Mouse (Mus musculus) megakaryocyte, embryonic 14.5 days (primary cell): Measurements from ENCODE around the gene Sema5b. TPM values are rescaled to one million over a fixed set of nuclear protein-coding genes. Genes with fewer than 3 reads are reported as not detected.

Source experiments
- H3K27me3 ChIP-seq: replicated peaks from 2 replicates; pipeline ENCODE3; 2012; ENCODE audit warnings: inconsistent platforms
- H3K36me3 ChIP-seq: replicated peaks from 2 replicates; pipeline ENCODE3; 2012; ENCODE audit warnings: low read length, inconsistent platforms, mixed read lengths
- H3K4me1 ChIP-seq: 2 replicates; pipeline ENCODE4 v1.6.1; 2012; ENCODE audit warnings: inconsistent platforms
- H3K4me3 ChIP-seq: replicated peaks from 2 replicates; pipeline ENCODE3; 2012; ENCODE audit warnings: moderate library complexity, mild to moderate bottlenecking, inconsistent platforms
- H3K9me3 ChIP-seq: 2 replicates; pipeline ENCODE4 v1.6.1; 2012; ENCODE audit warnings: inconsistent platforms
- FLI1 ChIP-seq: IDR thresholded peaks from 2 replicates; pipeline ENCODE4 v1.6.1; 2012; ENCODE audit warnings: low read length, inconsistent platforms, mixed read lengths
- GATA1 ChIP-seq: IDR thresholded peaks from 3 replicates; pipeline ENCODE4 v1.6.1; 2012; ENCODE audit warnings: mixed read lengths, low read length, inconsistent platforms, borderline replicate concordance
- polyA plus RNA-seq: library from polyadenylated mRNA; stranded (reverse); fragments of >175 nt; gene quantifications from 2 replicates; pipeline ENCODE4 v1.2.3, GENCODE M21; 2012; ENCODE audit warnings: low replicate concordance; ENCODE audit not compliant: insufficient read depth

Sema5b gene
- polyA plus RNA-seq, 1 experiment = not detected

GRCm38 (mm10) chr16:35517976-35518951 lies 22.7 kb upstream of the Sema5b start:
- Histone ChIP-seq H3K9me3 (peaks cover 11% of the 10 kb centered on the region), H3K27me3 (peaks cover 52% of the 10 kb centered on the region), H3K4me1 (peaks cover 4% of the 10 kb centered on the region; the same call in 1 of the 2 replicates), H3K36me3 (no peaks in the 10 kb centered on the region), H3K4me3 (no peak overlapping the region)
- TF ChIP-seq GATA1 (no peak), FLI1 (no peak)

GRCm38 (mm10) chr16:35519245-35519644 lies 21.7 kb upstream of the Sema5b start:
- Histone ChIP-seq H3K4me1 (peaks cover 4% of the 10 kb centered on the region; the same call in 1 of the 2 replicates), H3K36me3 (no peaks in the 10 kb centered on the region), H3K4me3 (no peak overlapping the region), H3K27me3 (peaks cover 47% of the 10 kb centered on the region), H3K9me3 (peaks cover 6% of the 10 kb centered on the region)
- TF ChIP-seq FLI1 = no peak
- no peak for TF ChIP-seq GATA1

GRCm38 (mm10) chr16:35524200-35524599 lies 16.7 kb upstream of the Sema5b start:
- H3K4me3 ChIP-seq = no peak overlapping the region
- peaks cover 25% of the 10 kb centered on the region for H3K27me3 ChIP-seq
- H3K9me3 ChIP-seq = peaks cover 6% of the 10 kb centered on the region
- TF ChIP-seq GATA1 (no peak), FLI1 (no peak)
- H3K4me1 ChIP-seq = no peaks in the 10 kb centered on the region
- H3K36me3 ChIP-seq = no peaks in the 10 kb centered on the region

- H3K27me3 ChIP-seq = peaks cover 77% of the 10 kb centered on the region
Observed at GRCm38 (mm10) chr16:35534630-35535029, 6.3 kb upstream of the Sema5b start.

GRCm38 (mm10) chr16:35537651-35538050 lies 3.3 kb upstream of the Sema5b start:
- peaks cover 94% of the 10 kb centered on the region for H3K27me3 ChIP-seq
- TF ChIP-seq FLI1 (0 out of 2 replicates have a peak, but pooled peaks have one; percentile 12), GATA1 (no peak)
- H3K9me3 ChIP-seq = no peaks in the 10 kb centered on the region
- peaks cover 21% of the 10 kb centered on the region for H3K4me1 ChIP-seq
- no peaks in the 10 kb centered on the region for H3K36me3 ChIP-seq
- H3K4me3 ChIP-seq = no peak overlapping the region

More at GRCm38 (mm10) chr16:35534630-35535029, 6.3 kb upstream of the Sema5b start:
- no peak for TF ChIP-seq GATA1
- no peak for TF ChIP-seq FLI1
- H3K4me1 ChIP-seq = no peaks in the 10 kb centered on the region
- no peak overlapping the region for H3K4me3 ChIP-seq
- H3K36me3 ChIP-seq = no peaks in the 10 kb centered on the region
- H3K9me3 ChIP-seq = peaks cover 4% of the 10 kb centered on the region; the same call in 1 of the 2 replicates

GRCm38 (mm10) chr16:35539041-35539440 lies 1.9 kb upstream of the Sema5b start:
- Histone ChIP-seq H3K36me3 (no peaks in the 10 kb centered on the region), H3K4me1 (peaks cover 21% of the 10 kb centered on the region), H3K9me3 (peaks cover 2% of the 10 kb centered on the region; the same call in 1 of the 2 replicates), H3K27me3 (peaks cover 99% of the 10 kb centered on the region), H3K4me3 (no peak overlapping the region)
- TF ChIP-seq FLI1 (no peak), GATA1 (no peak)

GRCm38 (mm10) chr16:35540333-35541116 lies 420 bp upstream of the Sema5b start:
- H3K36me3 ChIP-seq = no peaks in the 10 kb centered on the region
- H3K9me3 ChIP-seq = peaks cover 4% of the 10 kb centered on the region; the same call in 1 of the 2 replicates
- H3K4me3 ChIP-seq = peak overlapping the region; percentile 40
- H3K4me1 ChIP-seq = peaks cover 21% of the 10 kb centered on the region
- H3K27me3 ChIP-seq = peaks cover 97% of the 10 kb centered on the region
- TF ChIP-seq GATA1 = no peak
- TF ChIP-seq FLI1 = no peak

GRCm38 (mm10) chr16:35541661-35542420 lies 896 bp downstream of the Sema5b start:
- TF ChIP-seq FLI1 = no peak
- no peak for TF ChIP-seq GATA1
- H3K4me3 ChIP-seq = no peak overlapping the region
- H3K4me1 ChIP-seq = peaks cover 21% of the 10 kb centered on the region
- H3K36me3 ChIP-seq = no peaks in the 10 kb centered on the region
- peaks cover 6% of the 10 kb centered on the region; the same call in 1 of the 2 replicates for H3K9me3 ChIP-seq
- peaks cover 97% of the 10 kb centered on the region for H3K27me3 ChIP-seq

GRCm38 (mm10) chr16:35542421-35542780 lies 1.5 kb downstream of the Sema5b start:
- peaks cover 21% of the 10 kb centered on the region for H3K4me1 ChIP-seq
- H3K27me3 ChIP-seq = peaks cover 97% of the 10 kb centered on the region
- H3K4me3 ChIP-seq = no peak overlapping the region
- H3K9me3 ChIP-seq = peaks cover 6% of the 10 kb centered on the region; the same call in 1 of the 2 replicates
- H3K36me3 ChIP-seq = no peaks in the 10 kb centered on the region
- TF ChIP-seq GATA1 = no peak
- TF ChIP-seq FLI1 = no peak
